Mouse (Mus musculus): ENCODE data around the gene Dnah14. TPM values are rescaled to one million over a fixed set of nuclear protein-coding genes. Genes with fewer than 3 reads are reported as not detected.

Dnah14 gene
- polyA plus RNA-seq, 1 experiment from 2014 or later: 2.1 TPM

- no peak overlapping the region for H3K4me2 ChIP-seq (replicated peaks)
- H3K27me3 ChIP-seq (replicated peaks): no peaks in the 10 kb centered on the region
- no peak overlapping the region for H3K4me3 ChIP-seq (replicated peaks)
- H3K4me1 ChIP-seq (replicated peaks): no peaks in the 10 kb centered on the region
- H3K9me3 ChIP-seq: no peaks in the 10 kb centered on the region
- ATAC-seq: no peak
- peaks cover 55% of the 10 kb centered on the region for H3K36me3 ChIP-seq
- H3K27ac ChIP-seq: no peak overlapping the region
- no peak overlapping the region for H3K9ac ChIP-seq
- 92% methylated on average over 5 of the region's 5 CpGs for WGBS
Observed at GRCm38 (mm10) chr1:181828365-181828764, 252.0 kb downstream of the Dnah14 start.

DNA sequence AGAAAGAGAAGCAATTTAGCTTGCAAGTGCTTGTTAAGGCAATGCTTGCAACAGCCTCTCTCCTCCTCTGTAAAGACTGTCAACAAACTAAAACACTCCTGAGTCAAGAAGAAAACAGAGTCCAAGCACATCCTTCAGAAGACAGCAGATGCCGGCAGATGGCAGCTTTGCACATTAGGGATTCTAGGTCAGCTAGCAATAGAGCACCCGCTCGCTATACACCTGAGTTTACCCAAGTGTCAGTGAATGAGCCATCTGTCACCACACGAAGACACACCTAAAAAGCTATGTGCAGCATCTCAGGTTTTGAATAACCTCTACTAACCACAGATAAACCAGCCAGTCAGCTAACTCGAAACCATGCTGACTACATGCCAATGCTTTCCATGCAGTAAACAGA lies 256.4 kb downstream of the Dnah14 start:
- H3K4me2 ChIP-seq (replicated peaks): no peak overlapping the region
- no peaks in the 10 kb centered on the region for H3K9me3 ChIP-seq
- 93% methylated on average over 5 of the region's 5 CpGs for WGBS
- H3K27ac ChIP-seq: no peak overlapping the region
- ATAC-seq: no peak
- no peak overlapping the region for H3K9ac ChIP-seq
- no peak overlapping the region for H3K4me3 ChIP-seq (replicated peaks)
- H3K27me3 ChIP-seq (replicated peaks): no peaks in the 10 kb centered on the region
- no peaks in the 10 kb centered on the region for H3K4me1 ChIP-seq (replicated peaks)
- peaks cover 56% of the 10 kb centered on the region for H3K36me3 ChIP-seq

- Histone ChIP-seq H3K4me2 (replicated peaks) (no peak overlapping the region), H3K4me1 (replicated peaks) (no peaks in the 10 kb centered on the region), H3K9ac (no peak overlapping the region), H3K27me3 (replicated peaks) (no peaks in the 10 kb centered on the region), H3K36me3 (peaks cover 52% of the 10 kb centered on the region), H3K27ac (no peak overlapping the region), H3K4me3 (replicated peaks) (no peak overlapping the region), H3K9me3 (no peaks in the 10 kb centered on the region)
- WGBS: 82% methylated on average over 6 of the region's 6 CpGs
- no peak for ATAC-seq
Observed at GRCm38 (mm10) chr1:181833143-181833542, 256.8 kb downstream of the Dnah14 start.

DNA sequence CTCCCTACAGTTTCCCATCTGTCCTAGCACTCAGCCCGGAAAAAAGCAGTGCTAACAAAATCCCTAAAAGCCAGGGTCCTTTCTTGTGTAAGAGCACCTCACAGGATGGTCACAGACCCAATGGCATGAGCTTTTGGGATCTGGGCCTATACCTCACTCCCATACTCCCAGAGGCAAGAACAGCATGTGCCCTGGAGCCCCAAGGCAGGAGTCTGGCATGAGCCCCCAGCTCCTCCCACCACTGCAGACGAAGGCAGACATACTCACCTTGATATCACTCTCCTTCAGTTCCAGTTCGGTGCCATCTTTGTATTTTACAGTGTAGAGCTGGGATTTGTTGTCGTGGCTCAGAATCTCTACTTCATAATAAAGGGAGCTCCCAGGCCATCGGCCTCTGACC lies 261.8 kb downstream of the Dnah14 start:
- H3K27ac ChIP-seq: no peak overlapping the region
- 87% methylated on average over 5 of the region's 5 CpGs for WGBS
- H3K9me3 ChIP-seq: no peaks in the 10 kb centered on the region
- ATAC-seq: no peak
- H3K9ac ChIP-seq: no peak overlapping the region
- no peak overlapping the region for H3K4me3 ChIP-seq (replicated peaks)
- H3K27me3 ChIP-seq (replicated peaks): no peaks in the 10 kb centered on the region
- peaks cover 20% of the 10 kb centered on the region for H3K36me3 ChIP-seq
- H3K4me1 ChIP-seq (replicated peaks): peaks cover 8% of the 10 kb centered on the region
- H3K4me2 ChIP-seq (replicated peaks): no peak overlapping the region

DNA sequence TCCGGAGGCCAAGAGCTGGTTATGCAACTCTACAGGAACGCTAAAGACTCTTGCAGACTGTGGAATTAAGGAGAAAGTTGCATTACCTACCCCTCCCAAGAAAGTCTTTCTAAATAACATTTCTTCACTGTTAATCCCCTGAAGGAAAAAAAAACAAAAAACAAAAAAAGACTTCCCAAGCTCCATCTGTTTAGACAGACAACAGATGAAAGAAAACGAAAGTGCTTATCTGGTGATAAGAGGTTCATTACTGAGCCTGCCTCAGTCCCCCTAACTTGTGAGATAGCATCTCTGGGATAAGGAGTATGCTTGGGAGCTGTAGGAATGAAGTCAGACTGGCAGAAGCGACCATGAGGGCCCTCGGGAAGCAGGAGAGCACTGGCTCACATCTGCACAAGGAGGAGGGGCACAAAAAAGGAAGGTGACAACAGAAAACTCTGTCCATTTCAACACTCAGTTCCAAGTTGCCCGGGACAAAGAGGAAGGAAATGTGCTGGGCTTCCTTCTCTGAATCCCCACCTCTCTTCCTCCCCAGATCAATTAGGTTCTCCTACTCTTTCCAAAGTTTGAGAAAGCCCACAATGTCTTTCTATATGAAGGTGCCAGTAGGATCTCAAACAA lies 263.5 kb downstream of the Dnah14 start:
- H3K9ac ChIP-seq: peak overlapping the region; percentile 34; the same call in 1 of the 2 replicates
- 9% methylated on average over 6 of the region's 6 CpGs for WGBS

DNA sequence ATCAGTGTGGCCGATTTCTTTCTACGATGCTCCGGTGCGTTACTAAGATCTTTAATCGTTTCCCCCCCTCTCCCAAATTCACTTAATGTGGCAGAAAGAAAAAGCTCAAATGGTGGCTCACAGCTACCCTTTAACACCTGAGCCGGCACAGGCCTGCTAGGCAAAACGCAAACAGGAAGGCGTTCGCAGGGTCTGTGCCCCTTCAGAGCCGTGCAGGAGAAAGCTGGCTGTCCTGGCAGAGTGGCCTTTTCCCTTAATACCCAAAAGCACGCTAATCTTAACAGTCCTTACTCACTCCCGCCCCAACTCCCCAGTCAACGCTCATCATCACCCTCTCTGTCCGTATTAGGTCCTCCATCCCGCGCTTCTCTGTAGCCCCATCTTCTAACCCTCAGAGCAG lies 265.0 kb downstream of the Dnah14 start:
- peak overlapping the region; percentile 91 for H3K9ac ChIP-seq
- peaks cover 4% of the 10 kb centered on the region; the same call in 1 of the 2 replicates for H3K36me3 ChIP-seq
- no peaks in the 10 kb centered on the region for H3K9me3 ChIP-seq
- peak overlapping the region; percentile 97 for H3K27ac ChIP-seq
- peak; percentile 2 for ATAC-seq
- WGBS: under 1% methylated on average over 16 of the region's 16 CpGs
- peak overlapping the region; percentile 72 for H3K4me2 ChIP-seq (replicated peaks)
- H3K4me3 ChIP-seq (replicated peaks): peak overlapping the region; percentile 82
- H3K27me3 ChIP-seq (replicated peaks): no peaks in the 10 kb centered on the region
- H3K4me1 ChIP-seq (replicated peaks): peaks cover 11% of the 10 kb centered on the region

More for the DNA sequence above, 263.5 kb downstream of the Dnah14 start:
- Histone ChIP-seq H3K36me3 (peaks cover 18% of the 10 kb centered on the region), H3K27ac (no peak overlapping the region), H3K9me3 (no peaks in the 10 kb centered on the region), H3K4me2 (replicated peaks) (peak overlapping the region; percentile 72), H3K4me3 (replicated peaks) (peak overlapping the region; percentile 1; the same call in 1 of the 2 replicates), H3K4me1 (replicated peaks) (peaks cover 11% of the 10 kb centered on the region), H3K27me3 (replicated peaks) (no peaks in the 10 kb centered on the region)
- ATAC-seq: no peak

DNA sequence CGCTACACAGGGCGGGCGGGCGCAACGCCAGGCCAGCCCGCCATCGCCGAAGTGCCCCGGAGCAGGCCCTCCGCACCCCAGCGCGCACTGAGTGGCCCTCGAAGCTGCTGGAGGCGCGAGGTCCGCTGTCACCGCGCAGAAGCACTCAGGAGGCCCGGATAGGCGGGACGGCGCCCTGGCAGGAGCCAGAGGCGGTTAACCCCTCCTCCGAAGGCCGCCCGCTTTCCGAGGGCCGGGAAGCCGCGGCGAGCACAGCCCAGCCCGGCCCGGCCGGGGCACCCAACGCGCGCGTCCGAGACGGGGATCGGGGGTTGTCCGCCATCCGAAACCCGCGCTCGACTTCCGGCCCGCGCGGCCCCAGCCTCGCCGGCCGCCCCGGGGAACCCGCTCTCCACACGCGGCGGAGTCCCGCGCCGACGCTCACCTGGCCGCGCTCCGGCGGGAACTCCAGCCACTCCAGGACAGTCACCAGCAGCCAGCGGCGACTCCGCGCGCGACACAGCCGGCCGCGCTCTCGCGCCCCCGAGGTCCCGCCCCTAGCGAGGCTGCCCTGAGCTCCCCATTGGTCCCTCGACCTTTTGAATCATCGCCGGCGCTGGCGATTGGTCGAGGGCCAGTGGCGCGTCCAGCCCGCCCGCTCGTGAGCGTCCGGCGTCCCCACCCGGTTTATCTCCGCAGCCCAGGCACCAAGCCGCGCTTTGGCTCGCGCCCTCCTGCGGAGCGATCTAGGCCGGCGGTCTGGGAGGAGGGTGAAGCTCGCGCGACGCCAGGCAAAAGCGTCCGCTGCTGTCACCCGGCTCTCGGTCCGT lies 265.7 kb downstream of the Dnah14 start:
- peak; percentile 98 for ATAC-seq
- H3K4me3 ChIP-seq (replicated peaks): peak overlapping the region; percentile 82
- no peaks in the 10 kb centered on the region for H3K9me3 ChIP-seq
- H3K4me1 ChIP-seq (replicated peaks): peaks cover 11% of the 10 kb centered on the region
- H3K4me2 ChIP-seq (replicated peaks): peak overlapping the region; percentile 84
- peak overlapping the region; percentile 91 for H3K9ac ChIP-seq
- WGBS: 0% methylated on average over 112 of the region's 113 CpGs
- no peaks in the 10 kb centered on the region for H3K36me3 ChIP-seq
- no peaks in the 10 kb centered on the region for H3K27me3 ChIP-seq (replicated peaks)
- peak overlapping the region; percentile 97 for H3K27ac ChIP-seq

DNA sequence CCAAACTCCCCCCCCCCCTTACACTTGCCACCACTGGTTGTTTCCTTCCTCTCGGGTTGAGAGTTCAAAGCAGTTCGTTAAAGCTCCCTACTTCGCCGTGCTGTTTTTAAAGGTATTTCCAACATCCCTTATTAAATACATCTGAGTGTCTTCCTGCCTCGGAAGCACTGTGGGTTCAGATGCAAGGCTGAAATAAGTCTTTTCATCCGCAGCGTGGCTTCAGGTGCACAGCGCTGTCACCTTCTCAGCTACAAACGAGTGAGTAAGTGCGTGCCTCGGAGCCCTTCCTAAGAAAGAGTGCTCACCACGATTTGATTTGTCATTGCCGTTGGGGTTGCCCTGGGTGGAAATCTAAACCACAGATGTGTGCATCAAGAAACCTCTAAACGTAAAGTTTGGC lies 266.4 kb downstream of the Dnah14 start, which contains the start of gene Lbr:
Gene Lbr (minus strand): TSS at position 266 of the 400 bp plus-strand sequence.
- no peaks in the 10 kb centered on the region for H3K9me3 ChIP-seq
- peak within 1 kb of the TSS; percentile 97 for H3K27ac ChIP-seq
- peak within 1 kb of the TSS; percentile 91 for H3K9ac ChIP-seq
- peaks cover 11% of the 10 kb centered on the region for H3K4me1 ChIP-seq (replicated peaks)
- peak; percentile 6; the same call in 1 of the 2 replicates for ATAC-seq
- H3K4me2 ChIP-seq (replicated peaks): peak within 1 kb of the TSS; percentile 84
- H3K4me3 ChIP-seq (replicated peaks): peak within 1 kb of the TSS; percentile 82
- WGBS: under 1% methylated on average over 14 of the region's 14 CpGs
- no peaks in the 10 kb centered on the region for H3K36me3 ChIP-seq
- H3K27me3 ChIP-seq (replicated peaks): no peaks in the 10 kb centered on the region

- Histone ChIP-seq H3K27me3 (replicated peaks) (no peaks in the 10 kb centered on the region), H3K9me3 (no peaks in the 10 kb centered on the region), H3K36me3 (no peaks in the 10 kb centered on the region), H3K9ac (no peak overlapping the region), H3K4me1 (replicated peaks) (peaks cover 8% of the 10 kb centered on the region), H3K4me2 (replicated peaks) (no peak overlapping the region), H3K27ac (no peak overlapping the region), H3K4me3 (replicated peaks) (no peak overlapping the region)
- WGBS: 81% methylated on average over 15 of the region's 15 CpGs
- no peak for ATAC-seq
Observed at GRCm38 (mm10) chr1:181844874-181845547, 268.7 kb downstream of the Dnah14 start.

GRCm38 (mm10) chr1:181845767-181846166 lies 269.4 kb downstream of the Dnah14 start:
- WGBS: 85% methylated on average over 3 of the region's 3 CpGs
- H3K4me2 ChIP-seq (replicated peaks): no peak overlapping the region
- no peak overlapping the region for H3K9ac ChIP-seq
- H3K4me3 ChIP-seq (replicated peaks): no peak overlapping the region
- H3K4me1 ChIP-seq (replicated peaks): 0 out of 2 replicates have a peak, but pooled peaks cover 3% of the 10 kb centered on the region
- no peak for ATAC-seq
- no peaks in the 10 kb centered on the region for H3K36me3 ChIP-seq
- H3K27ac ChIP-seq: no peak overlapping the region
- no peaks in the 10 kb centered on the region for H3K27me3 ChIP-seq (replicated peaks)
- no peaks in the 10 kb centered on the region for H3K9me3 ChIP-seq

- H3K9me3 ChIP-seq: no peaks in the 10 kb centered on the region
- WGBS: 90% methylated on average over 3 of the region's 3 CpGs
- H3K4me1 ChIP-seq (replicated peaks): 0 out of 2 replicates have a peak, but pooled peaks cover 3% of the 10 kb centered on the region
- H3K27ac ChIP-seq: no peak overlapping the region
- ATAC-seq: no peak
- no peaks in the 10 kb centered on the region for H3K36me3 ChIP-seq
- no peaks in the 10 kb centered on the region for H3K27me3 ChIP-seq (replicated peaks)
- no peak overlapping the region for H3K4me3 ChIP-seq (replicated peaks)
- no peak overlapping the region for H3K9ac ChIP-seq
- H3K4me2 ChIP-seq (replicated peaks): no peak overlapping the region
Observed at GRCm38 (mm10) chr1:181847396-181847795, 271.0 kb downstream of the Dnah14 start.

GRCm38 (mm10) chr1:181848210-181848609 lies 271.9 kb downstream of the Dnah14 start:
- H3K4me2 ChIP-seq (replicated peaks): no peak overlapping the region
- H3K36me3 ChIP-seq: no peaks in the 10 kb centered on the region
- H3K9ac ChIP-seq: no peak overlapping the region
- H3K27me3 ChIP-seq (replicated peaks): no peaks in the 10 kb centered on the region
- H3K9me3 ChIP-seq: no peaks in the 10 kb centered on the region
- no peak overlapping the region for H3K4me3 ChIP-seq (replicated peaks)
- no peak for ATAC-seq
- H3K4me1 ChIP-seq (replicated peaks): 0 out of 2 replicates have a peak, but pooled peaks cover 5% of the 10 kb centered on the region
- 73% methylated on average over 1 of the region's 1 CpGs for WGBS
- no peak overlapping the region for H3K27ac ChIP-seq

All from intestine, embryonic 15.5 days (tissue).